ENCODE assay signal across 15 mouse cellular contexts in genomic region chr2:70995900-70996299, GRCm38 (mm10).
"Had no signal": no experiment of that assay in that cellular context is flagged by ENCODE, and none has a peak within 500 bp of the region (broad histone marks: within the 10 kb centered on the region; RNA-seq: fewer than 3 reads in every experiment).

No protein-coding gene starts in this region.

- H3K4me1 ChIP-seq: limb, embryonic 13.5 days; midbrain, embryonic 15.5 days; neural tube, embryonic 13.5 days; stomach, embryonic 15.5 days had no signal

- H3K4me2 ChIP-seq: limb, embryonic 13.5 days; midbrain, embryonic 11.5 days; midbrain, embryonic 15.5 days; neural tube, embryonic 13.5 days; stomach, embryonic 15.5 days had no signal

- H3K9me3 ChIP-seq: limb, embryonic 13.5 days; midbrain, embryonic 15.5 days; neural tube, embryonic 13.5 days; stomach, embryonic 15.5 days had no signal

- ATAC-seq: intestine, embryonic 16.5 days; midbrain, embryonic 15.5 days had no signal

- H3K27ac ChIP-seq: kidney, postnatal 0 days; layer of hippocampus, adult 2 months; limb, embryonic 13.5 days; midbrain, embryonic 15.5 days; neural tube, embryonic 13.5 days; stomach, embryonic 15.5 days had no signal

- H3K36me3 ChIP-seq: limb, embryonic 13.5 days; midbrain, embryonic 15.5 days; neural tube, embryonic 13.5 days; stomach, embryonic 15.5 days had no signal

- H3K9ac ChIP-seq: limb, embryonic 13.5 days; midbrain, embryonic 15.5 days; neural tube, embryonic 13.5 days; stomach, embryonic 15.5 days had no signal

- H3K4me3 ChIP-seq: layer of hippocampus, adult 2 months; limb, embryonic 13.5 days; midbrain, embryonic 15.5 days; neural tube, embryonic 13.5 days; stomach, embryonic 15.5 days had no signal

- DNase-seq: kidney, adult 9 months; kidney, postnatal 4 days; left cerebral cortex, postnatal 4 days; lung, adult 18-20 months; lung, postnatal 36 days; right cerebral cortex, postnatal 14 days; thymus, postnatal 36 days had no signal

- H3K27me3 ChIP-seq: limb, embryonic 13.5 days; midbrain, embryonic 15.5 days; neural tube, embryonic 13.5 days; stomach, embryonic 15.5 days had no signal
